Mouse (Mus musculus) myocyte (in vitro differentiated cells): ENCODE results near the gene Ubxn2a. TPM values are rescaled to one million over a fixed set of nuclear protein-coding genes. Genes with fewer than 3 reads are reported as not detected.
A peak's percentile ranks its signal among the peaks of the same experiment; 100 is the strongest.

Source experiments
- H3K27me3 ChIP-seq: one replicate; pipeline ENCODE4 v1.6.1; 2011; ENCODE audit not compliant: control insufficient read depth, insufficient read depth, insufficient read length
- H3K36me3 ChIP-seq: one replicate; pipeline ENCODE4 v1.6.1; 2011; ENCODE audit not compliant: control insufficient read depth, insufficient read depth
- H3K4me2 ChIP-seq: one replicate; pipeline ENCODE4 v1.6.1; 2011; ENCODE audit warnings: low read depth, control low read depth
- H3K4me3 ChIP-seq: one replicate; pipeline ENCODE4 v1.5.1; 2011; ENCODE audit warnings: mild to moderate bottlenecking, control low read depth, moderate library complexity
- H3K79me2 ChIP-seq: one replicate; pipeline ENCODE4 v1.6.1; 2011; ENCODE audit not compliant: control insufficient read depth, insufficient read depth
- H3ac ChIP-seq: one replicate; pipeline ENCODE4 v1.6.1; 2011; ENCODE audit not compliant: control insufficient read depth, insufficient read length
- CEBPB ChIP-seq: IDR thresholded peaks from 2 replicates; pipeline ENCODE4 v1.6.1; 2011; ENCODE audit warnings: mild to moderate bottlenecking, moderate library complexity; ENCODE audit not compliant: poor library complexity, insufficient read depth, severe bottlenecking
- E2F4 ChIP-seq: IDR thresholded peaks from one replicate; pipeline ENCODE4 v1.6.1; 2011; ENCODE audit warnings: mild to moderate bottlenecking, control low read depth, moderate library complexity; ENCODE audit not compliant: insufficient read depth
- MAX ChIP-seq: IDR thresholded peaks from one replicate; pipeline ENCODE4 v1.6.1; 2011; ENCODE audit warnings: low read depth, mild to moderate bottlenecking, control low read depth
- MYOD1 ChIP-seq, 3 experiments: IDR thresholded peaks; one replicate each; pipeline ENCODE4 v1.6.1; 2011; ENCODE audit warnings: control low read depth in 2 of 3, low read depth in 2 of 3, mild to moderate bottlenecking in 2 of 3, moderate library complexity in 1 of 3; ENCODE audit not compliant: insufficient read length in 2 of 3, control insufficient read depth in 1 of 3
- MYOG ChIP-seq, 3 experiments: IDR thresholded peaks; one replicate each; pipeline ENCODE4 v1.6.1; 2011; ENCODE audit warnings: control low read depth in 2 of 3, low read depth in 2 of 3, mild to moderate bottlenecking in 2 of 3; ENCODE audit not compliant: insufficient read length in 2 of 3, control insufficient read depth in 1 of 3, insufficient read depth in 1 of 3
- POLR2A ChIP-seq: IDR thresholded peaks from one replicate; pipeline ENCODE4 v1.6.1; 2011; ENCODE audit warnings: low read depth, mild to moderate bottlenecking, control low read depth, moderate library complexity; ENCODE audit not compliant: insufficient read length
- POLR2AphosphoS2 ChIP-seq: IDR thresholded peaks from one replicate; pipeline ENCODE4 v1.6.1; 2011; ENCODE audit warnings: low read depth, control low read depth; ENCODE audit not compliant: insufficient read length
- REST ChIP-seq: IDR thresholded peaks from one replicate; pipeline ENCODE4 v1.6.1; 2011; ENCODE audit warnings: mild to moderate bottlenecking, control low read depth, moderate library complexity; ENCODE audit not compliant: insufficient read depth, insufficient read length
- SRF ChIP-seq: IDR thresholded peaks from one replicate; pipeline ENCODE4 v1.6.1; 2011; ENCODE audit warnings: low read depth; ENCODE audit not compliant: control insufficient read depth, insufficient read length
- TCF12 ChIP-seq: IDR thresholded peaks from one replicate; pipeline ENCODE4 v1.6.1; 2011; ENCODE audit warnings: mild to moderate bottlenecking, control low read depth; ENCODE audit not compliant: poor library complexity, insufficient read depth, severe bottlenecking
- TCF3 ChIP-seq: IDR thresholded peaks from one replicate; pipeline ENCODE4 v1.6.1; 2011; ENCODE audit warnings: low read depth, control low read depth; ENCODE audit not compliant: insufficient read length
- USF1 ChIP-seq: IDR thresholded peaks from one replicate; pipeline ENCODE4 v1.6.1; 2011; ENCODE audit warnings: low read depth, mild to moderate bottlenecking, control low read depth, moderate library complexity
- polyA plus RNA-seq: library from polyadenylated mRNA; unstranded; fragments of >200 nt; fragmentation: generic; extraction: Trizol; gene quantifications from one replicate; pipeline ENCODE4 v1.2.1, GENCODE M21; 2012; ENCODE audit warnings: missing spikeins

The Ubxn2a gene
- polyA plus RNA-seq, 1 experiment = 4.9 TPM

- Histone ChIP-seq H3K36me3 (no peaks in the 10 kb centered on the region), H3ac (no peak overlapping the region), H3K4me2 (no peak overlapping the region), H3K79me2 (no peaks in the 10 kb centered on the region), H3K4me3 (no peak overlapping the region), H3K27me3 (no peaks in the 10 kb centered on the region)
- TF ChIP-seq POLR2AphosphoS2 = no peak
Observed at GRCm38 (mm10) chr12:4856834-4857233, 50.7 kb downstream of the Ubxn2a start.

GRCm38 (mm10) chr12:4856160-4856559 lies 51.3 kb downstream of the Ubxn2a start:
- H3K36me3 ChIP-seq = no peaks in the 10 kb centered on the region

GRCm38 (mm10) chr12:4843741-4844140 lies 63.8 kb downstream of the Ubxn2a start:
- peak overlapping the region; percentile 54 for H3K4me3 ChIP-seq
- H3K36me3 ChIP-seq = no peaks in the 10 kb centered on the region
- H3K79me2 ChIP-seq = peaks cover 21% of the 10 kb centered on the region
- no peak overlapping the region for H3ac ChIP-seq
- no peak for TF ChIP-seq MYOG (IDR thresholded peaks at IDR 0.05; ENCODE audit: control insufficient read depth in 1 of 3, insufficient read depth in 1 of 3, insufficient read length in 2 of 3, low read depth in 2 of 3)
- no peak for TF ChIP-seq REST
- no peak for TF ChIP-seq SRF
- no peak for TF ChIP-seq USF1
- TF ChIP-seq CEBPB = no peak
- no peak for TF ChIP-seq TCF12
- TF ChIP-seq MAX = no peak
- no peak for TF ChIP-seq TCF3
- H3K4me2 ChIP-seq = peak overlapping the region; percentile 82
- H3K27me3 ChIP-seq = no peaks in the 10 kb centered on the region

More at GRCm38 (mm10) chr12:4856160-4856559, 51.3 kb downstream of the Ubxn2a start:
- no peaks in the 10 kb centered on the region for H3K79me2 ChIP-seq
- H3ac ChIP-seq = no peak overlapping the region
- H3K27me3 ChIP-seq = no peaks in the 10 kb centered on the region
- no peak overlapping the region for H3K4me3 ChIP-seq
- no peak overlapping the region for H3K4me2 ChIP-seq
- TF ChIP-seq REST = no peak
- no peak for TF ChIP-seq TCF3
- no peak for TF ChIP-seq MYOG (IDR thresholded peaks at IDR 0.05; ENCODE audit: control insufficient read depth in 1 of 3, insufficient read depth in 1 of 3, insufficient read length in 2 of 3, low read depth in 2 of 3)
- no peak for TF ChIP-seq CEBPB
- TF ChIP-seq E2F4 = no peak
- TF ChIP-seq MAX = no peak
- TF ChIP-seq SRF = no peak
- TF ChIP-seq TCF12 = no peak
- no peak for TF ChIP-seq MYOD1 (IDR thresholded peaks at IDR 0.05; ENCODE audit: control insufficient read depth in 1 of 3, insufficient read length in 2 of 3, low read depth in 2 of 3)
- TF ChIP-seq POLR2AphosphoS2 = no peak
- no peak for TF ChIP-seq USF1
- no peak for TF ChIP-seq POLR2A

- peaks cover 18% of the 10 kb centered on the region for H3K79me2 ChIP-seq
- H3K27me3 ChIP-seq = no peaks in the 10 kb centered on the region
- peak within 1 kb of the TSS; percentile 92 for H3K4me2 ChIP-seq
- no peak within 1 kb of the TSS for H3ac ChIP-seq
- no peaks in the 10 kb centered on the region for H3K36me3 ChIP-seq
- H3K4me3 ChIP-seq = peak within 1 kb of the TSS; percentile 54
- TF ChIP-seq TCF12 (no peak), SRF (peak; percentile 51), POLR2AphosphoS2 (peak; percentile 62), MYOD1 (IDR thresholded peaks at IDR 0.05; ENCODE audit: control insufficient read depth in 1 of 3, insufficient read length in 2 of 3, low read depth in 2 of 3) (no peak), MAX (no peak), E2F4 (peak; percentile 48), POLR2A (peak; percentile 67), REST (no peak), USF1 (peak; percentile 56), TCF3 (no peak), CEBPB (no peak), MYOG (IDR thresholded peaks at IDR 0.05; ENCODE audit: control insufficient read depth in 1 of 3, insufficient read depth in 1 of 3, insufficient read length in 2 of 3, low read depth in 2 of 3) (no peak)
Observed at GRCm38 (mm10) chr12:4842890-4843597, 64.5 kb downstream of the Ubxn2a start, which contains the start of gene Wdcp. Wdcp (plus strand) TSS chr12:4843303.

GRCm38 (mm10) chr12:4842456-4842855 lies 65.0 kb downstream of the Ubxn2a start:
- TF ChIP-seq SRF (no peak), USF1 (no peak), TCF3 (no peak), CEBPB (no peak), E2F4 (no peak), MYOG (IDR thresholded peaks at IDR 0.05; ENCODE audit: control insufficient read depth in 1 of 3, insufficient read depth in 1 of 3, insufficient read length in 2 of 3, low read depth in 2 of 3) (no peak), POLR2A (no peak), MAX (no peak), REST (no peak), TCF12 (no peak), POLR2AphosphoS2 (no peak), MYOD1 (IDR thresholded peaks at IDR 0.05; ENCODE audit: control insufficient read depth in 1 of 3, insufficient read length in 2 of 3, low read depth in 2 of 3) (no peak)
- Histone ChIP-seq H3K79me2 (peaks cover 18% of the 10 kb centered on the region), H3K27me3 (no peaks in the 10 kb centered on the region), H3ac (no peak overlapping the region), H3K4me3 (peak overlapping the region; percentile 54), H3K36me3 (no peaks in the 10 kb centered on the region), H3K4me2 (peak overlapping the region; percentile 92)
